Mouse (Mus musculus) spleen, adult 10 weeks (tissue): ENCODE results near the gene Scmh1. TPM values are rescaled to one million over a fixed set of nuclear protein-coding genes. Genes with fewer than 3 reads are reported as not detected.

Experiments used
- polyA plus RNA-seq: library from polyadenylated mRNA; stranded (reverse); fragments of 350-450 nt; fragmentation: Illumina TruSeq; extraction: RNeasy Lipid Tissue Mini Kit (QIAGEN cat#74804); gene quantifications from one replicate; pipeline ENCODE4 v1.2.3, GENCODE M21; 2015; ENCODE audit warnings: low replicate concordance; ENCODE audit not compliant: insufficient read depth

Gene Scmh1
- polyA plus RNA-seq: 17.6 TPM

DNA sequence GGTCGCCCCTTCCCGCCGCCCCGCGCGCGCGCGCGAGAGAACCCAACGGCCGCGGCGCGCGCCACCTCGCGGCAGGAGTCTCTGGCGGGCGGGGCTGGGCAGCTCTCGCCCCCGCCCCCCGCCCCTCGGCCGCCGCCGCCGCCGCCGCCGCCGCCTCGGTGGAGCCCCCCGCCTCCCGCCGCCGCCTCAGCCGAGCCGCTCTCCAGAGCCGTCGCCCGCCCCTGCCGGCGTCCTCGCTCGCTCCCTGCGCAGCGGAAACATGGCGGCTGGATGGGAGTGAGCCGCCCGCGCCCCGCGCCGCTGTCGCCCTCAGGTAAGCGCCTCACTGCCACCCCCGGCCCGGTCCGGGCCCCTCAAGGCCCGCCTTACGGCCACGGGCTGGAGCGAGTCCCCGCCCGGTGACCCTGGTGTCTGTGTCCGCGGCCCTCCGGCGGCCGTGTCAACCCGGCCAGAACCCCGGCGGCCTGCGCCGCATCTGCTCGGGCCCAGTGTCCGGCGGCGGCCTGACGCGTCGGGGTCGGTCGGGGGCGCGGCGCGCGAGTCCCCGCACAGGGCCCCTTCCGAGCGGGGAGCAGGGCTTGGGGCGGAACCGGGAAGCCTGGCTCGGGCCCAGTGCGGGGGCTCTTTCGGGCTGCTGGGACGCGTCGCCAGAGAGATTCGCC, at the start of gene Scmh1:
TSS of gene Scmh1 (plus strand) at position 138 of the 662 bp plus-strand sequence.

DNA sequence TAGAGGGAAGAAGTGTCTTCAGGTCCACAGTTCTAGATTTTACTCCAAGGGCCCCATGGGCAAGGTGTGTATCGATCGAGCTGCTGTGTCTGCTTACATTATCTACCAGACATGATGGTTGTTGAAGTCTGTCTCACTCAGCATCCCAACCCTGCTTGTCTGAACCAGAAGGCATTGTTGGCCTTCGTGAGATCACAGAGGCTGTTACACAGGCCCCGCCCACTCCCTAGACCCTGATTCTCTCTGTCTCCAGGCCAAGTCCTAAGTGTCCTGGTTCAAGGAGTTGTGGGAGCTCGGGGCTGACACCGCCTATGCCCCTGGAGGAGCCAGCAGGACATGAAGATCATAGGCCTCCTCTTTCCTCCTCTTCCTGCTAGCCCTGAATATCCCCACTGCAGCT, 126.9 kb downstream of the Scmh1 start, which contains the start of gene Slfnl1:
TSS of gene Slfnl1 (plus strand) at position 246 of the 400 bp plus-strand sequence.

DNA sequence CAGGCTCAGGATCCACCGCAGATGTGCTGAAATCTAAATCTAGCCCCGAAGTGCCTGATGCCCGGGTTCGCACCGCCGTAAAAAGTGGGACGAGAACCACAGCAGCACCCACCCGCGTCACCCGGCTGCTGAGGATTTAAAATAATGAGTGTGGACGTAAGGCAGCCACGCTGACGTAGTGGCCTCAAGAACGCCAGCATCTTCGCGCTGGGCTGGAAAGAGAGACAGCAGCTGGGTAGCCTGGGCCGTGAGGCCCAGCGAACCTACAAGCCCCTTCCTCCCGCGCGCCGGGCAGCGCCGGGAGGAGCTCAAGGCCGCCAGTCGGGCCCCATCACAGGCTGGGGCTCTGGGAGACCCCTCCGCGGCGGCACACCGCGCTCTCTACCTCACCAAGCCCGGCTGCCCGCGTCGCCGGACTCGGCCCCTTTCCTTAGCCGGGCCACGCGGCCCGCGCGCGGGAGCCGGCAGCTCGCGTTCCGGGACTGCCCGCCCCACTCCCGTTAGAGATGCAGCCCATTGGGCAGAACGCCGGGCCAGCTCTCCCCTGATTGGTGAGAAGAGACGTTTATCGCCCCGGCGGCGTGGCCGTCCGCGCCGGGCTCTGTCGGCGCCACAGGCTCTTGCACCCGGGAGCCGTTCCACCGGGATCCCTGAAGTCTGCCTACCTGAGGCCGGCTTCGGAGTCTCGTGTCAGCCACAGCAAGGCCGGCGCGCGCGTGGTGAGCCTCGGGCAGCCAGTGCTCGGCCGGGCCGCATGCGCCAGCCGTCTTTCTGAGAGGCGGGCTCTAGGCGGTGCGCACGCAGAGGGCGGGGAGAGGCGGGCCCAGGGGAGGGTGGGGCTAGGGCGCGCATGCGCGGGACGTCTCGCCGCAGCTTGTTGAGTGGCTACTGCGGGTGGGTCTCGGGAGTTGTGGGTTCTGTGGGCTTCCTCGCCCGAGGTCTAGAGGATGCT, 164.7 kb downstream of the Scmh1 start, which contains the start of gene Ctps:
TSS of gene Ctps (minus strand) at position 791 of the 952 bp plus-strand sequence.

Other genes starting within 250 kb of the Scmh1 start
- not detected for gene Edn2, start 244.1 kb upstream of the Scmh1 start, polyA plus RNA-seq
- gene Foxo6, start 117.9 kb upstream of the Scmh1 start, polyA plus RNA-seq: not detected
- gene Slfnl1, start 127.0 kb downstream of the Scmh1 start, polyA plus RNA-seq: not detected
- 31.1 TPM for gene Ctps, start 165.0 kb downstream of the Scmh1 start, polyA plus RNA-seq
- gene Gm8439, start 183.5 kb downstream of the Scmh1 start, polyA plus RNA-seq: not detected